Mouse (Mus musculus) retina, adult 2 months (tissue): ENCODE results near the gene Cd81.

Experiments
- DNase-seq: peaks from one replicate; pipeline ENCODE4 v3.0.0-alpha.2; 2012; ENCODE audit warnings: low read depth, low spot score

Gene Cd81

DNA sequence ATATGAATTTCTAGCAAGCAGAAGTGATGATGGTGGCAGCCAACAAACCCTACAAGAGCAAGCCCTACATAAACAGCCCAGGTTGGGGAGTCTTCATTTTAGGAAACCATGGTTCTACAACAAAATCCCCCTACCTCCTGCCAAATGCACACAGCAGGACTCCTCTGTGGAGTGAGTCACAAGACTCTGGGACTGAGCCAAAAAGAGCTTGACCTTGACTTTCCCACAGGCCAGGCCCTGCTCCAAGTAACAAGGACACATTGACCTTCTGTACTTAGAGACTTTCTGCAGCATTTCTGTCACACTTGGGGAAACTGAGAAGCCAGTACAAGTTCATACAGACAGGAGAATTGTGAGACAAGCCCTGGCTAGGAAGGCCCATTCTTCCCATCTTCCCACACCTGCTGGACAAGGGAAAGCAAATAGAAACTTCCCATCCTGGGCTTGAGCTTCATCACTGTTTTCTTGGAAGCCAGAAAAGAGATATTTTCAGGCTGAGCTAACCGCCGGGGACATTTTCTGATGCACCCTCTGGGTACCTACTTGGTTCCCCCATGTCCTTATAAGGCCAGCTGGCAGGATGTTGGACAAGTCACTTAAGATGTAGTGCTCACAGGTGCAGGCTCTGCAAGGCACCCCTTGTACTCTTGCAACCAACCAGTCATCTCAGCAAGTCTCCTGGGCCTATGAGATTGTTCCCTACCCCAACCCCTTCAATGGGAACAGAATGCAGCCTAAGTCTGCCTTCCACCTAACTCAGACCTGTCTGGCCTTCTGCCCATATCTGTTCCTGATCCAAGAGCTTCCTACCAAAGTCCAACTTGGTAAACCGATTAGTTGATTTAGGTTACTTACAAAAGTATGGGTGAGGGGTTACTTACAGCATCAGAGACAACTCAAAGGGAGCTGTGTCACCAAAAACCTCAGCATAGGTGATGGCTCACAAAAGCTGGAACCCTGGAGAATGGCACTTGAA, 2.4 kb upstream of the Cd81 start:
- no peak for DNase-seq

DNA sequence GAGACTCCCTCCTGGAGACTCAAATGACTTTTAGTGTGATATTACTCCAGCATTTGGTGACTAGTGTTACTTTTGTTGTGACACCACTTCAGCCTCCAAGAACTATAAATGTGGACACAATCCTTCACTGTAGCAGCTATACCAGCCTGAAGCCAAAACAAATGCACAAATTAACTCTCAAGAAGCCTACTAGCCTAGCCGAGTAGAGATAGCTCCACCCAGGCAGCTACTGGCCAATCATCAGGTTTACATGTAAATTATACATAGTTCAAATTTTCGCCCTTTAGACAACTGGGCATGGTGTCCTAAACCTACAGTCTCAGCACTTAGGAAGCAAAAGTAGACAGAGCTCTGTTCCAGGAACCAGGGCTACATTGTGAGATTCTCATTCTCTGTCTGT, 1.2 kb upstream of the Cd81 start:
- no peak for DNase-seq

DNA sequence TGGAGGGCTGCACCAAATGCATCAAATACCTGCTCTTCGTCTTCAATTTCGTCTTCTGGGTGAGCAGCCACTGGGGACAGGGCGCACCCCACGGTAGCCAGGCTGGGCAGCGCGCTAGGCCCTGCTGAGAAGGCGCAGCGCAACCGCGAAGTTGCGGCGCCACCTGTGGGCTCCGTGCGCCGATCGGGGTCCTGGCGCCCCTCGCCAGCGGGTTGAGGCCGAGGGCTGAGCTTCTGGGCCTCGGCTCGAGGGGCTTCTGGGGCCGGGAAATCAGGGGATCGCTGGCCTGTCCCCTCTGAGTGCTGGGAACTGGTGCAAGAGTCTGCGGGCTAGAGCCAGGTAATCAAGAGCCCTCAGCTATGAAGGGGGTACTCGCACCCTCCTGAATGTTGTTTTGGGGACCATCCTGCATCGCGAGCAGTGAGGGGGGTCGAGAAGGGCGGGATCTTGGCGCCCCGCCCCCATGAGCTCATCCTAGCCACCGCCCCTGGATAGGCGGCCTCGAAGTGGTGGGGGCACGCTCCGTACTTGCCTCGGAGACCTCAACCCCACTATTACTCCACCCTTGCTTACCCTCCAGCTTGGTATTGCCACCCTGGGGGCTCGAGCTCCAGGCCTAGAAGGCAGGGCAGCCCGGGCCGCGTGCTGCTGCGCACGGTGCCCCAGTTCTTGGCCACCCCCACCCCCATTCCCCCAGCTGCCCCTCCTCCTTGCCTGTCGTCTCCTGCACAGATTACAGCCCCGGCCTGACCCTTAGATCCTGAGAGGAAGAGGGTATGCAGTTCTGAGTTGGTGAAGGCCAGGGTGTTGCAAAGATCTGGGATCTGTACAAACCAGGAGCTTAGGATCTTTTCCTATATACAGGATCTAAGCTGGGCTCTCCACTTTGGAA, 715 bp downstream of the Cd81 start:
- no peak for DNase-seq

DNA sequence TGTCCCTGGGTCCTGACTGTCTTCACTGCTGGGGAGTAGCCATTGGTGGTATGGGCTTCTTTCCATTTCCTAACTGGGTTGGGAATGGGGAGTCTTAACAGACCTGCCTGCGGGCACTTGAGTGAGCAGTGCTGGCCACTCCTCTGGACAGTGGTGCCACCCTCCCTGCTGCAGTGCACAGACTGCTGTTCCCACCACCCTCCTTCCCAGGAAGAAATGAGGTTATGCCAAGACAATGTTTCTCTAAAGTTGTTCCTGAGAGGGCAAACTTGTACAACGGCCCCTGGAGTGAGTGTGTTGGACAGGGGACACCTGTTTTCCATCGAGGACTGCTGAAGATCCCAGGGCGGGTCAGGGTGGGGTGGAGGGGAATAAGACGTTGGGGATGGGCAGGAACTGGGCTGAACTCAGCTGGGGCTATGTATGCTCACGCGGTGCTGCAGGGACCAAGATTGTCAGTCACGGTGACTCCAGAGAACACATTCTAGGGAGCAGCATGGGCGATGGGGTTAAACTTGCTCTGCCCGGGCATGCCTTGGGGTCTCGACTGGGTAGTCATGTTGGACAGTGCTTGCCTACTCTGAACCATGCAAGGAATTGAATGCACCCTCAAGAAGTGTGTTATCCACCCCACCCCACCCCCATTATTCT, 1.5 kb downstream of the Cd81 start:
- DNase-seq, result no peak

DNA sequence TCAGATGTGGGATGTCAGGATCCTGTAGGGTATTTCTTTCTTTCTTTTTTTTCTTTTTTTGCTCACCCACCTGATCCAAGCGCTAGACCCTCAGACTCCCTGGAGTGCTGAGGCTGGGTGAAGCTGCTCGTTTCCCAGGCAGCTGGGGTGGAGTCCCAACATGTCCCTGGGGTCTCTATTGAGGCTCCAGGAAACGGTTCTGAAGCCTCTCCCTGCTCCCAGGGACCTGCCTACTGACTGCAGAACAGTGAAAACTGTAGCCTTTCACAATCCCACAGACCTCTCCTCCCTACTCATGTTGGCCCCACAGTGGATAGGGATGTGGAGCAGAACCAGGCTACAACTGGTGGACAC, 2.0 kb downstream of the Cd81 start:
- no peak for DNase-seq

DNA sequence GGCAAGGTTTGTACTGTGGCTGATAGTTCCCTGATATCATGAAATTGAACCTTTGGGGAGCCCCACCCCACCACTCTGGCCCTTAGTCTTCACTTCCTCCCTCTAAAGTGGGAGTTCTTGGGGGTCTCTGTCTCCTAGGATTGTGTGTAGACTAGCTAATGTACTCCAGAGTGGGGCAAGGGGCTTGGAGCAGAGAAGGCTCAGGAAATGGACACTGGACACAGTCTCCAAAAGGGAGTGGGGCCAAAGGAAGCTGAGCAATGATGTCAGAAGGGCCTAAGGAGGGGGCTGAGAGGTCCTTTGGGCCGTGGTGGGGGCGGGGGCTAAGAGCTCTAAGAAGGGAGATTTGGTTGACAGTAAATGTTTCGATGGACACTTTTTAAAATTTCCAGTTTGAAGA, 2.5 kb downstream of the Cd81 start:
- DNase-seq, result no peak

DNA sequence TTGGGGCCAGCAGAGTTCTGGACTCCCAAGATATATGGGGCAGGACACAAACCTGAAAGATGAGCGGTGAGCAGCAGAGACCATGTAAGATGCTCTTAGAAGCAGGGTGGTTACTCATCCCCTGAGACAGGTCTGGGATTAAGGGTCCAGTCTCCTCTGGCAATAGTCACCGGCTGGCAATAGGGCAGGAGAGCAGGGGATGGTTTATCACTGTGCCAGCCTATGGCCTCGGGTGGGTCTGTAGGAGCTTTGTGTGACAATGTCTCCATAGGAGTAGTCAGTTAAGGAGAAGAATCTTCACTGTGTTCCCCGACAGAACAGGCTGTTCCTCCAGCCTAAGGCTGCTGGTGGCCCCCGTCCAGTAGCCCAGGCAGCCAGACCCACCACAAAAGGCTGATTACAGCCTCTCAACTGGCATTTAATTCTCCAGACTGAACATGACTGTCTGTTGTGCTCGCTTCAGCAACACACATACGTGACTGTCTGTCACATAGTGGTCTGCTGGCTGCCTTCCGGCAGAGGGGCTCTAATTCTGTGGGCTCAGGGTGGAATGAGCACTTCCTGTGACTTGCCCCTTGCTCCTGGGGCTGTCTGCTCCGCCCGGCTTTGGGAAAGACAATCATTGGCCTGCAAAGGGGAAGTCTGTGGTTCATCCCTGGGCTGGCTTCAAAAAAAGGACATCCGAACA, 3.1 kb downstream of the Cd81 start:
- DNase-seq, result no peak

DNA sequence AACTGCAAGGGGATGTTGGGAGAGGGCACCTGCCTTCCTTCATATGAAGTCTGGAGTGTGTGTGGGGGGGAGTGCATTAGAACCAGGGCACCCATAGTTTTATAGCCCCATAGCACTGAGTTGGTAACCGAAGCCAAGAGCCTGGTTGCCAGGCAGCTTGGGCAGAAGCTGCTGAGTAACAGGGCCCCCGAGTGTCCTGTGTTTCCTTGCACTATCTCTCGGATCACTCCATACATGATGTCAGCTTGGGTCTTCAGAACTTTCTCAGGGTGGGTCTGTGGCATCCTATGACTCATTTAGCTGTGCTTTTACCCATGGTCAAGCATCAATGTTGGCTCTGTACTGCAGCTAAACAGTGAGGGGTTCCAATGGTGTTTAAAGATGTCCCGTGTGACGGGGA, 4.5 kb downstream of the Cd81 start:
- DNase-seq, result no peak

DNA sequence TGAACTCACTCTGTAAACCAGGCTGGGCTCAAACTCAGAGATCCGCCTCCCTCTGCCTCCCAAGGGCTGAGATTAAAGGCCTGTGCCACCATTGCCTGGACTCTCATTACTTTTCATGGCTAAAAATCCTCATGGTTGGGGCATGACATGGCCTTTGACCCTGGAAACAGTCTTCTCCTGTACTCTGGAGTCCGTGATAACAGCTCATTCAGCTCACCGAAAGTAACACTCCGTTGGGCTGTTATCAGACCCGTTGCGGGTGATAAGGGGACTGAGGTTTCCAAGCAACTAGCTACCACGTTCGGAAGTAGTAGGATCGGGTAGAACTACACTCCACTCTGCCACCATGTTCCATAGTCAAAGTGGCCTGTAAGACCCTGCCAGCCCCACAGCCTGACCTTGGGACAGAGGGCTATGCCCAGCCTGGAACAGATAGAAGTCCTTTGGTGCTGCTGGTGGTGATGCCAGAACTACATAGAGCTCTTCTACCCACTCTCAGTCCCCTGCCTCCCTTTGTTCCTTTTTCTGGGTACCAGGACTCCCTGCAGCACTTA, 5.2 kb downstream of the Cd81 start:
- DNase-seq, result no peak

DNA sequence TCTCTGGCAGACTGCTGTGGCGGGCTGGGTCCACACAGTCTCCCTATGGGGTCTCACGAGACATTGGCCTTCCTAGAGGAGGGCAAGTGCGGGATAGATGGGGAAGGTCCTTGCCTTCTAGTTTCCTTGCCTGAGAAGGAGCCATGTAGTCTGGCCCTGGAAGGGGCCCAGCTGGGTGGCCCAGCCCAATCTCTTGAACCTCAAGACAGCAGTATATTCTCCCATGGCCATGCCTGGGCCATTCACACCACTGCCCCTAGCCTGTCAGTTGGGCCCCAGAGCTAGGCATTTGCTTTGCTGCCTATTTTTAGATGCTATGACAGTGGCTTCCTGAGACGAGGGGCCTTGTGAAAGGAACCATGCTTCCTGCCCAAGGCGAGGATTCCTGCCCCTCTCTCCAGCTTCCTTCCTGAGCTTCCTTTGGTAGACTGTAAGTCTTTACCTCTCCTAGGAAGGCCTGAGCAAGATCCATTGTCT, 5.7 kb downstream of the Cd81 start:
- DNase-seq, result no peak

DNA sequence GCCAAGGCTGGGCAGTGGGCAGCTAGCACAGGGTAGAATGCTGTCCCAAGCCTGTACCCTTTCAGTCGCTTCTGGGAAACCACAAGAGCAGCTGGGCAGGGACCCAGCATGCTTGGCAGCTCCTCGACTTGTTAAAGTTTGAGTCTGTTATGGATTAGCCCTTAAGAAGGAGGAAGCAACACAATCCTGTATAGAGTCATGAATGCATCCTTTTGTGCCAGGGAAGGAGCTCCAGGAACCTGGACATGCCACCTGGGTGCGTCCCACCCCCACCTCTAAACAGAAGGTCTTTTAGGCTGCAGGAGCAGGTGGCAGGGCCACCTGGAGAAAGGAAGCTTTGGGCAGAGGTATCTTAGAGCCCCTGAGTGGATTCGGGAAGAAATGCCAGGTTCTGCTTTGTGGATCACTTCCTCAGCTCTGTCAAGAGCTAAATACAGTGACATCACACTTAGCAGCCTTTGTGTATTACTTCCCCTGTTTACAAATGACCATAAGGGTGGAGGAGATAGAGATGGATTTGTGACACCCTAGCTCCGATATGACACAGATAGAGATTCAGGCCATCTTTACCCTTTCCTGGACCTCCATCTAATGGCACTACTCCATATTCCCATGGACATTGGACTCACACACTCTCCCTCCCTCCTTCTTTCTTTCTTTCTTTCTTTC, 6.8 kb downstream of the Cd81 start:
- no peak for DNase-seq

DNA sequence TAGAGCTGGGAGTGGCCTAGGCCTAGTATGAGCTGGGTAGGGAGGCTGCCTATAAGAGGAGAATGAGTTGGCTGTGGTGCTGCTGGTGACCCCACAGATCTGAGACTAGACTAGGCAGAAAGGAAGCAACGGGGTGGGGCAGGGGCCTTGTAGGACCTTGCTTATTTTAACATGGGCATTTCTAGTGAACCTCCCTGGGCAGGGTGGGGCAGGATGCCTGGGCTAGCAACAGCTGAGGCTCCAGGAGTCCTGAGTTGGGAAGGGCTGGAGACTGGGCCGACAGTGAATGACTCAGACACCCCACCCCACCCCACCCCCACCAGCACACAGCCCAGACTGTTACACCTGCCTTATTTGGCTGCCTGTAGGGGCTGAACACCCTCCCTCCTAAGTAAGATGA, 10.2 kb downstream of the Cd81 start:
- no peak for DNase-seq

DNA sequence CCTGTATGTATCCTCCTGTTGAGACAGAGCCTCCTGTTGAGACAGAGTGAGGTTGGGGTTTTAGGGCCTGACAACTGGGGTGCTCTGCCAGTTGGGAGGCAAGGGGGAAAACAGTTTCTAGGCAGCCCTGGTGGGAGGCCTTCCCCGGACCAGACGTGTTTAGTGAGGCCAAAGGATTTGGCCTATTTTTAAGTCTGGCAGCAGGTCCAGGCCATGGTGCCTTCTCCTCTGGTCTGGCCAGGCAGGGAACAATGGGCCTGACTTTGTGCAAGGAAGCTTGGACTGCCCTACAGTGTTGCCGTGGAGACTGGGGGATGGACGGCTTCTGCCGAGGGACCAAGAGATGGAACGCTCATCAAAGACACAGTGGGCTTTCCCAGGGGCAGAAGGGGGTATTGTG, 11.7 kb downstream of the Cd81 start:
- DNase-seq, result no peak

DNA sequence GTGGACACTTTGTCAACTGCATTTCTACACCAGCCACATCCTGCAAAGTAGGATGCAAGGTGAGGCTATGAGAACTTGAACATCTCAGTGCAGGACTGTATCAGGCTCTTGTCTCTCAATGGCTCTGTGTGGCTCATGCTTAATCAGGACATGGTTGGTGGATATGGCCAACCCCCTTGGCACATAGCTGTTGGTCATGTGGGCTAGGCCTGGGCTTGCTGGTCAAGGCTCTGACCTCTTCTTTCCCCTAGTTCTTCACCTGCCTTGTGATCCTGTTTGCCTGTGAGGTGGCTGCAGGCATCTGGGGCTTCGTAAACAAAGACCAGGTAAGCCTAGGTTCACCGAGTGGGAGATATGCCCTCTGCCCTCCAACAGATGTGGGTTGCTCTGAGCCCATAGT, 13.2 kb downstream of the Cd81 start:
- DNase-seq, result no peak

DNA sequence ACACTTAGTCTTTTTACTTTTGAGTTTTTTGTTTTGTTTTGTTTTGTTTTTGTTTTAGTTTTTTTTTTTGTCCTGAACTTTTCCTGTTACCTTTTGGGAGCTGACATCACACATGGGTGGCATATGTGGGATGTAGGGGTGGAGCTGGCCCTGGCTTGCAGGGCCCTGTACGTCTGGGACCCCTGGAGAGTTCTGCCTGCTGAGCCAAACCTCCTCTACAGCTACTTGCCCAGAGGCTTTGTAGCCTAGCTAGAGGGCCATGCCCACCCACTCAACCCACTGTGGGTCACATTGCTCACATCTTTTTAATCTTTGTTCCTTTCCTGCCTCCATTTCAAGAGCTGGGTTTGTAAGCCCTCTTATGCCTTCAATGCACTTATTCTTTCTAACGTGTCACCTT, 14.9 kb downstream of the Cd81 start:
- DNase-seq, result no peak

DNA sequence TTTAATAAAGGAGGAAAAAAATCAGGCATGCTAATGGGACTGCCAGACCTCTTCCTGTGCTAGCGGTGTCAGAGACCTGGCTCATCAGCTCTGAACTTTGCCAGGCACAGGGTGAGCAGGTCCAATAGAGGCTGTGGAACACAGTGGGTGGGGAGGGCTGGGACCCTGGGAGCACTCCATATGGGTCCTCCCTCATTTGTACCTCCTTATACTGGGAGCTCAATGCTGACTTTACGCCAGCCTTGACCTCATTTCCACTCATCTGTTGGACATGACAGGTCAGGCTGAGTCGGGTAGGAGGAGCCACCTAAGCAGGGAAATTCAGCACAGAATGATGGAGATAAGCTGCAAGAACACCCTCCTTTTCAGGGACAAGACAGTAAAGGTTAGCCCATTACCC, 15.4 kb downstream of the Cd81 start:
- no peak for DNase-seq

DNA sequence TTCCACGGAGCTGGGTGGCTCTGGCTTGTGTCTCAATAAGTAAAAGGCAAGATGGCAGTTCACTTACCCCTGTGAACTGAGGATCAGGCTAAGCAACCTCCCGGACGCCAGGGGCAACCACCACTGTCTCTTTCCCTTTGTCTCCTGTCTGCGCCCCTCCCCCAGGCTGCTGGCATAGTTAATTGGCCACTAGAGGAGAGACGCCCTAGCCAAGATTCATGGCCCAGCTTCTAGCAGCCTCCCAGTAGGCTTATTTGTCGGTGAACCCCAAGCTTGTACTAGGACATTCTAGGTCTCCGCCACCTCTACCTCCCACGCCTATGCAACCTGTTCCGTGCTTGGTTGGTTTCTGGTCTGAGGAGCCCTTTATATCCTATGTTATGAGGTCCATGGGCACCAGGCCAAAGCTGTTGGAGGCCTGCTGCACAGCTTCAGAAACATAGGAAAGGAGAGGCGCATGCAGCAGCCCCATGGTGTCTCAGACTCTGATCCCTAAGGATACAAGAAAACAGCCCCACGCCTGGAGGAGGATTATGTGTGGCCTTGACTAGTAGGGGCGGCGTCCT, 15.9 kb downstream of the Cd81 start:
- DNase-seq, result no peak

DNA sequence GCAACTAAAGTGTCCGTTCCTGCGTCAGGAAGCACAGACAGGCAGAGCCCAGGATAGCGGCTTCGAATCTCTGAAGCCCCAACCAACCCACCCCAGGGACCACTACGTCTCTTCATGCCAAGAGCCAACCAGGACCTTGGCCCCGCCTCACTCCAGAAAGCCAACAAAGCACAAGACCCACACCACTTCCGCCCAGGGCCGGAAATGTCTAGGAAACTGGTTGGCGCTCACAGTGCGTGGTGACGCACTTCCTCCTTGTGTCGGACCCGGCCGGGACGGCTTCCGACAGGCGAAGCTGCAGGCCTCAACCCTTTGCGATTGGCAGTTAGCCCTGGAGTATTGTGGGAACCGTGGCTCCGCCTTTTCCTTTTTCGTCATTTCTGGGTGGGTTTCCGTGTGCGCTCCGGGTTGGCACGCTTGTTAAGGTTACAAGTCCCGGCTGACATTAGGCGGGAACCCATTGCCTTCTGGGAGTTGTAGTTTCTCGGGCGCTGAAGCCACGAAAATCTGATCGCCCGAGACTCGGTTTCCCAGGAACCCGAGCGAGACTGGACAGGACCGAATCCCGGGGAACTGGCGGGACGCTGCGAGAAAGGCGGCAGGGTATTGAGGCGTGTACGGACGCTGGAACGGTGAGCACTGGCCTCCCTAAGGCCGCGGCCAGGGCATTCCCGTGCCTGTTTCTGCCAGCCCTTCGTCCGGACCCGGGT, 16.5 kb downstream of the Cd81 start, which contains the start of gene Tssc4:
Tssc4 (plus strand) TSS at position 368 of the 710 bp plus-strand sequence.
- peak; percentile 100 for DNase-seq

DNA sequence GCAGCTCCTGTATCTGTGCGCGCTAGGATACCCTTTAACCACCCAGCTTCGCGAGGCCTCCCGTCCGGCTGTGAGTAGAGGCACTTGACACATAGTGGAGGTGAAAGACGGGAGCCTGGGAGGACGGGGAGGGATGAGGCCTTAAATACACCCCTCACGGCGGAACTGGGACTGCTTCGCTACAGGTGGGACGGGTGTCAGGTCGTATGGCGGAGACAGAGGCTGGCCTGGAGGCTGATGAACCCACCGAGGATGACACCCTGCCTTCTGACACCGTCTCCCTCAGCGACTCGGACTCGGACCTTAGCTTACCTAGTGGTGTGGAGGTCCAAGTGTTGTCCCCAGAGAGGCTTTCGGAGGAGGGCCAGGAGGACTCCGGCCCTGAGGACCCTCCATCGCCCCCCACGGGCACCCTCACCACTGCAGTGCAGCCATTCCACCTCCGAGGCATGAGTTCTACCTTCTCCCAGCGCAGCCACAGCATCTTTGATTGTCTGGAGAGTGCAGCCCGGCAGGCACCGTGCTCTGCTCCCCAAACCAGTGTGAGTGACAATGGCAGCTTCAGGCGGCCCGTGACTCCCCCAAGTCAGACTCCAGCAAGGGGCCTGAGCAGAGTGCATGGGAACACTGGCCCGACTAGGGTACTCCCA, 17.3 kb downstream of the Cd81 start:
- no peak for DNase-seq
